Mouse (Mus musculus) cerebellum, postnatal 36 days (tissue): ENCODE results near the gene Gimap9.

Experiments used
- DNase-seq, 2 experiments: peaks; one replicate each; pipeline ENCODE4 v3.0.0; 2021 to 2022; ENCODE audit warnings: mixed read lengths in 2 of 2

Gene Gimap9

GRCm38 (mm10) chr6:48675931-48676859 is at the start of gene Gimap9:
Gimap9 (plus strand) TSS chr6:48676129.
- DNase-seq, result no peak

GRCm38 (mm10) chr6:48626464-48626863 is 49.5 kb upstream of the Gimap9 start, which contains the start of gene AI854703:
AI854703 (plus strand) TSS chr6:48626764.
- no peak for DNase-seq

- peak; percentile 56 to 63 for DNase-seq
These were observed 48.9 kb upstream of the Gimap9 start for GRCm38 (mm10) chr6:48626984-48627383.

- peak in 1 of 2 experiments; percentile 24 for DNase-seq
These were observed 48.4 kb upstream of the Gimap9 start for GRCm38 (mm10) chr6:48627511-48627924.

GRCm38 (mm10) chr6:48628377-48628776 is 47.6 kb upstream of the Gimap9 start:
- no peak for DNase-seq

GRCm38 (mm10) chr6:48628808-48629660 is 46.9 kb upstream of the Gimap9 start:
- peak; percentile 54 to 63 for DNase-seq

GRCm38 (mm10) chr6:48629661-48630034 is 46.3 kb upstream of the Gimap9 start:
- DNase-seq, result no peak

GRCm38 (mm10) chr6:48630831-48631230 is 45.1 kb upstream of the Gimap9 start:
- no peak for DNase-seq

- DNase-seq, result no peak
These were observed 40.8 kb upstream of the Gimap9 start for GRCm38 (mm10) chr6:48635105-48635504.

- no peak for DNase-seq
These were observed 39.4 kb upstream of the Gimap9 start for GRCm38 (mm10) chr6:48636515-48636914.

GRCm38 (mm10) chr6:48637811-48638500 is 38.0 kb upstream of the Gimap9 start:
- DNase-seq, result no peak

- no peak for DNase-seq
These were observed 37.4 kb upstream of the Gimap9 start for GRCm38 (mm10) chr6:48638553-48638952.

- DNase-seq, result no peak
These were observed 34.5 kb upstream of the Gimap9 start for GRCm38 (mm10) chr6:48641391-48641790.

- DNase-seq, result peak in 1 of 2 experiments; percentile 41
These were observed 33.1 kb upstream of the Gimap9 start for GRCm38 (mm10) chr6:48642764-48643292.

- DNase-seq, result peak; percentile 66
These were observed 30.1 kb upstream of the Gimap9 start for GRCm38 (mm10) chr6:48645660-48646308.

- no peak for DNase-seq
These were observed 29.6 kb upstream of the Gimap9 start for GRCm38 (mm10) chr6:48646309-48646690.

- DNase-seq, result no peak
These were observed 28.9 kb upstream of the Gimap9 start, which contains the start of gene Gimap8 for GRCm38 (mm10) chr6:48646995-48647394. Gimap8 (plus strand) TSS chr6:48647234.

GRCm38 (mm10) chr6:48647611-48648010 is 28.3 kb upstream of the Gimap9 start:
- DNase-seq, result no peak

- DNase-seq, result no peak
These were observed 27.1 kb upstream of the Gimap9 start for GRCm38 (mm10) chr6:48648779-48649178.

GRCm38 (mm10) chr6:48650041-48650440 is 25.9 kb upstream of the Gimap9 start:
- DNase-seq, result no peak

- no peak for DNase-seq
These were observed 17.2 kb upstream of the Gimap9 start for GRCm38 (mm10) chr6:48658721-48659120.

GRCm38 (mm10) chr6:48664750-48665149 is 11.2 kb upstream of the Gimap9 start:
- DNase-seq, result no peak
